Mouse (Mus musculus) megakaryocyte, adult 5-6 weeks (primary cell): ENCODE data around the gene Nelfb. TPM values are rescaled to one million over a fixed set of nuclear protein-coding genes. Genes with fewer than 3 reads are reported as not detected.

ENCODE experiments used
- ATAC-seq: 2 replicates; pipeline ENCODE4 v1.8.0; 2016; ENCODE audit warnings: mild to moderate bottlenecking, inconsistent platforms; ENCODE audit not compliant: poor library complexity, severe bottlenecking
- total RNA-seq, 2 experiments: library from RNA; stranded (forward) in 1 of 2; stranded (reverse) in 1 of 2; fragments of 153-499, 151-499 nt in 1 of 2; fragments of 221-1000, 200-1000 nt in 1 of 2; gene quantifications; 2 replicates each; pipeline versions ENCODE4 v1.2.3 to v1.2.4; 2015 to 2017

The Nelfb gene
- total RNA-seq, 2 experiments from 2014 or later = 21.4 to 30.1 TPM

DNA sequence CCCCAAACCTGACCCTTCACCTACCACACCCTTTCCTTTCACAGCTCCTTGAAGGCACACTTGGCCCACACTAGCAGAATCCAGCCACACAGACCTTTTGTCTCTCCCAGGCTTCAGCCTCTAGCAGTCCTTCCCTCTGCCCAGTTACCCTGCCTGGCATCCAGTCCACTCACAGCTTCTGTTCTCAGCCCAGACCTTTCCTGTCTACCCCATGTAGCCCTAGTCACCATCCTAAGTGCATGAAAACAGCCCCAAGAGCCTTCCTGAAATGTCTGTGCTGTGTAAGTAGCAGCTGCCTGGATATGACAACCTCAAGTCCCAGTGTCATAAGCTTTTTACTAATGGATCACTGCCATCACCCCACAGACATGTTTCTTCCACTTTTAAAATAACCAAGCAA is 13.3 kb downstream of the Nelfb start:
- ATAC-seq = no peak

DNA sequence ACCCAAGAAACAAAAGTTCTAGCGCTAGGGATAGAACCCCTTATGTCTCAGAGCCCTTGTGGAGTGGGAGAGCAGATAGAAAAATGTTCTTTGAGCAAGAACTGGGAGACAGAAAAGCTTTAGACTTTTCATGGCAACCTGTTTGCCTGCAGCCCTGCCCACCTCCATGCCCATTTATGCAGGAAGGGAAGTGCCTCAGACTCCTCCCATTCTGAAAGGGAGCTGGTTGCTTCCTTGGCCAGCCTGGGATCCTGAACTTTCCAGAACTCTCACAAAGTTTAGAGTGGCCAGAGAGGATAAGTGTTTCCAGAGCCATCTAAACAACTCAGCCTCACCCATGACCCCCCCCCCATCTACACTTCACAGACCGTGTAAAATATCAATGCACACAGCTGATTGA is 14.1 kb downstream of the Nelfb start:
- ATAC-seq = no peak

DNA sequence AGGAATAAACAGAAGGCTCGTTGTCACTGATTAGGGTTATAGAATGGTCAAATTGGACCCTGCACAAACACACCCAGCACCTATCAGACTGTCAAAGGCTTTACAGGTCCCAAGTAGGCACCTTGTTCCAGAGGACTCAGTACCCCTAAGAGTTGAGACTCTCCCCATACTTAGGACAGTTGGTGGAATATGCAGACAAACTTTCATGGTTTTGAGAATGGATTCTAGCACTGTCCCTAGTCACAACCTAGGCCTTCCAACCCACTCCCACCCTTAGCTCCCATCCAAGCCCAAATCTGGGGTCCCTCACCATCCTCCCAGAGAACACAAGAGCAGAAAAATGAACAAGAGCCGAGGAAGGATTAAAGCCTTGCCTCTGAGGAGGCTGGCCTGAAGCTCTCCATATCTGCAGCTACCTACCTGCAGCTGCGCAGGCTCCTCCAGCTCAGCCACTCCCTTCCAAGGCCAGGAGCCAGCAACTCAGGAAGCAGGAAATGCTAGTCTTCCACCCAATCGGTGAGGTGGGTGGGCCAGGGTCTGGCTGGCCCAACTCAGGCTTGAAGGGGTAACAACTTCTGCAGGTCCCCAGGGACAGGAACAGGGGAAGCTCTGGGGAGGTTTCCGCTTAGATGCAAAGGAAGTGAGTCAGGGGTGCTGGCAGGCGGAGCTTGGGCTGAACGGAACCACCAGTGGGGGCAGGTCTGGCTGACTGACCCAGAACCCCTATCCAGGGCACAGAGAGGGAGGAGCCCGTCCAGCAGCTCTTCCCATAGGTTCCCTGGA is 14.9 kb downstream of the Nelfb start, which contains the start of gene Tor4a:
TSS of gene Tor4a (minus strand) at position 715 of the 783 bp plus-strand sequence.
- peak; percentile 63 for ATAC-seq

DNA sequence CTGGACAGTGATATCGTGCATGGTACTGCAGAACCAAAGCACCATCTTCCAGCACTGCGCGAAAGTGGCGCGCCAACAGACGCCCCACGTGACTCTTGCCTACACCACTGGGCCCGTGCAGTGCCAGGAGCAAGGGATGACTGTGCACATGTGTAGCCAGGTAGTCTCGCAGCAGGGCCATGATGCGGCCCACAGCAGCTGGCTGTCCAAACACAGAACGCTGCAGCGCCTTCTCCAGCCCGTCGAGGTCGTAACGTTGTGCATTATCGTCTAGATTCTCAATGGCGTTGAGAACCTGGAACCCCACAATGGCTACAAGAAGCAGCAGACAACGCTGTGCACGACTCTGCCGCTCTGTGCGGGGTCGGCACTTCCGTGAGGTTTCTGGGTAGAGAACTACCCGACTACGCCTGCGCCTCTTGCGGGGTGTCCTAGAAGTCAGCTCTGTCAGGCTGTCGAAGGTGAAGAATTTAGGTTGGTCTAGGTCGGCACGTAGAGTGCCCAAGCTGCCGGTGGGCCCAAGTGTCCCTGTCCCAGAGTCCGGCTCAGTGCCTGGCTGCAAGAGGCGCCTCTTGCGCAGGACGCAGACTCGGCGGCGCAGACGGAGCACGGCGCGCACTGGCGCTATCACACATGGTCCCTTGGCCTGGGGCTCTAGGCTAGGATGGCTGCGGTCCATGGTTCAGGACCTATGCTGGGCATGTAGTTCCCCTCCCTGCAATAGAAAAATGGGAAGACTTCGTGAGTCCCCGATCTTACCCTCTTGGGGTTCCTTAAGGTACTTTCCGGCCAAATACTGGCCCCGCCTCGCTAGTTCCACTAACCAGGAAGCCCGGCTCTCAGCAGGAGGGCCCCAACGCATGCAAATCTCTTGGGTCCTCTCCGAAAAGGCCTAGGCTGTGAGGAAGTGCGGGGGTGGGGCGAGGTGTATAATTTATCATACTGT is 15.8 kb downstream of the Nelfb start:
- peak; percentile 41 for ATAC-seq

DNA sequence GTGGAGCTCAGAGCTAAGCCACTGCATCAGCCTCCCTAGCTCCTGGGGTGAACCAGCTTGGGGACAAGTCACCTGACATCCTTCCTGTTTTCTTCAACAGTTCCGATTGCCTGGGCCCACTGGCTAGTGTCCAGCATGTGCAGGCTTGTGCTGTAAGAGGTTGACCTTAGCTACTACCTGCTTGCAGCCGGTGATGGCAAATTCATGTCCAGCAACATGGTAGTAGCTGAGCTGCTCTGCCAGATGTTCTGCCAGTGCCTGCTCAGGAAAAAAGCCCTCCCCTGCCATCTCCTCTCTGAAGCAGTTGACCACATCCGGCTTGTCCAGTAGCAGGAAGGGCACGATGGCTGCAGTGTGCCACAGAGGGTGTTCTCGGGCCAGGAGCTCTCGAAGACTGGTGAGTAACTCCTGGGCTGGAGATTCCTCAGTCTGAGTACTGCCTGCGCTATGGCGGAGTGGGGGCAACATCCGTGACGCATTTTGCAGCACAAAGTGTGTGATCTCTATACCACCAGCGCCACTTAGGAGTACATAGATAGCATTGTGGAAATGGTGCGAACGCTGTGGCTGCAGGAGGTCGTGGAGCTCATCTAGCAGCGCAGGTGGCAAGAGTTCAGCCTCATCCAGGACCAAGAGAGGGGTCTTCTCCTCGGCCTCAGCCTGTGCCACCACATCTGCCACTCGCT is 16.7 kb downstream of the Nelfb start:
- peak; percentile 51 for ATAC-seq

DNA sequence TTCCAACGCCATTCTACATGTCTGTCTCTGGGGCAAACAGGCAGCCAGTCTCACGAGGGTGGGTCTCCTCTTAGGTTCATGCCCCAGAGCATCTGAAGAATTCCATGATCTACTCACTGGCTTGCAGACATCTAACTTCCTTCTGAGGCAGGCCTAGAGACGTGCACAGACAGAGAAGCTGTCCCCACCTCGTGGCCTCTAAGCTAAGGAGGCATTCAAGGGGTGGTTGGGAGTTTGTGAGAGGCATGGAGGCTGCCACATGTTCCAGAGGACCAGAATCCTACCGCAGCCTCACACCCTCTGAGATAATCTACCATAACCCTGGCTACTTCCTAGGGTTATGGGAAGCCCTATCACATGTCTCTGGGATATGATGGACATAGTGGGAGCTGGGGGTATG is 17.3 kb downstream of the Nelfb start:
- no peak for ATAC-seq

DNA sequence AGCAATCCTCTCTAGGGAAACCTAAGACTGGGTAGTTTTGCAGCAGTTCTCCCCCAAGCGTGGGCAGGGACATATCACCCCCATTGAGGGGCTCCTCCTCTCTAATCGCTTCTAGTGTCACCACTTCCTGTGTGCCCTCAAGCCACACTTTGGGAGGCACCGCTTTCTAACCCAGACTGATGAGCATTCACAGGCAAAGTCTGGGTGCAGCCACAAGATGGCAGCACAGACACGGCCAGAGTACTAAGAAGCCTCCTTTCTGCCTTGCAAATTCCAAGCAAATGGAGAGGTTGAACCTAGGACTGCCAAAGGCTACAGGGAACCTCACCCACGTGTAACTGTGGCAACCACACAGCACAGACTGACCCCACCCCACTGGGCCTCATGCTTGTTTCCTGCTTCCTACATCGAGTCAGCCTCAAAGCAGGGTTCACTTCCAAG is 17.9 kb downstream of the Nelfb start:
- peak; percentile 44 for ATAC-seq

DNA sequence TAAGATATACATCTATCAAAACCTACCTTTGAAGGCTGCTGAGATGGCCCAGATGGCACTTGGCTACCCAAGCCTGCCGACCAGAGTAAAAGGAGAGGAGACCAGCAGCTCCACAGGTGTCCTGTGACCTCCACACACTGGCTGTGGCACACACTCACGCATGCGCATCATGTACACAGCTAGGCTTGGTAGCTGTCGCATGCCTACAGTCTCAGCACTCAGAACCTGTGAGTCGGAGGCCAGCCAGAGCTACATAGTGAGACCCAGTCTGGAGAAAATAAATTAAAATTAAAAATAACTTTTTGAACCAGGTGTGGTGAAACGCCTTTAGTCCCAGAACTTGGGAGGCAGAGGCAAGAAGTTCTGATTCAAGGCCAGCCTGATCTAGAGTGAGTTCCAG is 23.4 kb downstream of the Nelfb start:
- no peak for ATAC-seq

DNA sequence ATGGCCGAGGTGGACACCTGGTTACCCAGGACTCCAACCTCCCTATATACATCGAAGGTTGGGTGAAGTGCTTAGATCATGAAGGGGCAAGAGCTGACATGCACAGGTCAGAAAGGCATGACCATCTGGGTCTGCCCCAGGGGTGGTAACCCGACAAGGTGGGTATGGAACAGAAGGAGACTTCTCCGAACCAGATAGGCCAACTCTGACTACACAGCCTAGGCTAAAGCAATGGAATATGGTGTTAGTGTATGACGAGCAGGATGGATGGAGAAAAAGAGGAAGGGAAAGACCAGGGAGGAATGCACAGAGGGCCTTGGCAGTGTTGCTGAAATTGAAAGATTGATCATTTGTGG is 24.7 kb downstream of the Nelfb start:
- ATAC-seq = no peak

DNA sequence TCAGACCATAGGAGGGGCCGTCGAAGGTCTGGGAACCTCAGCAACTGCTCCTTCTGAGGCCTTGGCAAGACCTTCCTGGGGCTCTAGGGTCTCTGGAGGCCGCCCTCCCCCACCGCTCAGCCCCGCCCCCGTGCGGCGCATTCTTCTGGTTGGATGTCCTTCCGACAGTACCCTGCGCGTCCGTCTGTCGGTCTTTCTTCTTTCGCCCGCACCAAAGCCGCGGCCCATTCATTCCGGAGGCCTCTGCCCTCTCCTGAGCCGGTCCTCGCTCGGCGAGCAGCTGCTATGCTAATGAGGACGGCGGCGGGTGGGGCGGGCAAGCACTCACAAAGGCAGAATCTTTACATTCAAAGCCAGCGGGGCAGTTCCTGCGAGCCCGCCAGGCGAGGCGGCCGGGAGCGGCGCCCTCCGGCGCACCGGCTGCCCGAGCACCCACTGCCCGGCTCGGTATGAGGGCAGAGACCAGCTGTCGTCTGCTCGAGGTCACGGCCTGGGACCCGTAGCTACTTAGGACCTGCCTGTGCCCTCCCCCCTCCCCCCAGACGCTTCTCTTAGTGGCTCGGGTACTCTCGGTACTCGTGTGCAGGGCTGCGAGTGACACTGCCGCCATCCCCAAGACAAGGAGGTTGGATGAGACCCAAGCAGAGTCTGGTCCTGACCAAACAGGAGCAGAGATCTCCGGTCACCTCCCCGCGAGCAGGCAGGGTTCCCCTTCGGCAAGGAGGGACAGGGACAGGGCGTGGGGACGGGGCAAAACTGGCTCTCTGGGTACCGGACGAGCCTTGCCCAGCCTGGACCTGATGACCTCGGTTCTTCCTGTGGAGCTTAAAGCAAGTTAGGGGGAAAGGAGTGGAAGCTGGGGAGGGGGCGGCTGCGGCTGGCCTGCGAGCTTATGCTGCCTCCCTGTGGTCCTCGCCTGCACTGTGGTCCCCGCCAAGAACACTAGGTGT is 25.4 kb downstream of the Nelfb start:
- ATAC-seq = peak; percentile 33

DNA sequence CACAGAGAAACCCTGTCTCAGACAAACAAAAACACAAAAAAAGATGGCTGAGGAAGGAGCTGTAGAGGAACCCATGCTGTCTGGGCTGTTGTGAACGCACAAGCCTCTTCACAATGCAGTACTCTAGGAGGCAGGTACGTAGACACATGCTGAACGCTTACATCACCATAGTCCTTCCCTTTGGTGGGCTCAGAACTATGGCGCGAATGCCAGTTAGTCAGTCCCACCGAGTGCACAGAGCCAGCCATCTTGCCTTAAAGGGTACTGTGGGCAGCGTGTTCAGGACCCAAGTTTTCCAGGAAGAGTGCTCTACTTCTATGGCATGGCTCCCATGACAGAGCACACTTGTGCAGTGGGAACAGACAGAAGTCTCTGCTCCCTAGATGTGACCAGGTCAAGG is 26.8 kb downstream of the Nelfb start:
- no peak for ATAC-seq

DNA sequence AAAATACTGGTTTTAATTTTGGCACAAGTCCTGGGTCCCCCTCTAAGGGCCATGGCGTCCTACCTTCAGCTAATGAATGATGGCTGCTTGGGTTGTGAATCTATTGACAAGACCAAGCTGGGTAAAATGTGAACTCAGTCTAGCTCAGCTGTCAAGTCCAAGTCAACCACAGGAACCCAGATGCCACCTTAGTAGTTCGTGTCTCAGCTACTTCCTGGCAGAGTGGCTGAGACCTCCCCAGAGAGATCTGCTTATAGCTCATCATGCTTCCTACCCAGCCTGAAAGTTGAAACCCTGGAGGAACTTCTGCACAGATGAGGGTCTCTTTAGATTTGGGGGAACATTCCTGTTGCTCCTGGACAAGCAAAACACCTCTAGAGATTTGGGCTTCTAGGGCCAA is 28.0 kb downstream of the Nelfb start:
- no peak for ATAC-seq

DNA sequence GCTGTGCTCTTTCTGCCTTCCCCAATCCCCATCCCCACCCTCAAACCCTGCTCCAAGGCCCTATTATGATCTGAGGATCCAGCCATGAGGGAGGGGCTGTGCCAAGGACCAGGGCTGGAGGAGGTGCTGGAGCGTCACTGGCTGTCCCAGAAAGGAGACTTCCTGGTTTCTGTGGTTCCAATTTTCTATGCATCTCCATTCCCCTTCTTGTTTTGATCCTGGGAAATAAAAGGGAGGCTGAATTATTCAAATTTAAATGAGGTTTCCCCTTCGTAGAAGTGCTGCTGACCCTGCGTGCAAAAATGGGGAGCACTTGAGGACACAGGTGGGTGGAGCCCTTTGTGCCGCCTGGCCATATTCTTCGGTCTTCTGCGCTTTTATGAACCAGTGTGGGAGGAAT is 28.6 kb downstream of the Nelfb start:
- no peak for ATAC-seq

DNA sequence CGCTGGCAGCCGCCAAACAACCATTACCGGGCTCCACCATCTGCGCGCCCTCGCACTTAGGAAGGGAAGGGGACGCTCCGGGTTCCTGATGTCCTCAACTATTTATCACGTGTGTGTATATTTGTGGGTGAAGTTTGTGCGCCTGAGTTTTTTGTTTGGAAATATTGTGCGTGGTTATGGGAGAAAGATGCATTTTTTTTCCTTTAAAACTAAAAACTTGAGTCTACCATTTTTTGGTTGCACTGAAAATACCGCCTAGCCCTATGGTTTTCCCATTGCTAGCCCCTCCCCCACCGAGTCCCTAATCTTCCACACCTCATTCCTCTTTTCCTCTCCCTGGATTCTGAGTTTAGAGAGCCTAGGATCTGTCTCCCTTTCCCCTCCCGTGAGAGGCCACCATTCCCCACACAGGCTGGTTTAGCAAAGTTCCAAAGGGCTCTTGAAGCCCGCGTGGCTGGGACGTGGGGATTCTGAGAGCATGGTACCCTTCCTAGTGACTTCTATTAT is 29.3 kb downstream of the Nelfb start:
- no peak for ATAC-seq

DNA sequence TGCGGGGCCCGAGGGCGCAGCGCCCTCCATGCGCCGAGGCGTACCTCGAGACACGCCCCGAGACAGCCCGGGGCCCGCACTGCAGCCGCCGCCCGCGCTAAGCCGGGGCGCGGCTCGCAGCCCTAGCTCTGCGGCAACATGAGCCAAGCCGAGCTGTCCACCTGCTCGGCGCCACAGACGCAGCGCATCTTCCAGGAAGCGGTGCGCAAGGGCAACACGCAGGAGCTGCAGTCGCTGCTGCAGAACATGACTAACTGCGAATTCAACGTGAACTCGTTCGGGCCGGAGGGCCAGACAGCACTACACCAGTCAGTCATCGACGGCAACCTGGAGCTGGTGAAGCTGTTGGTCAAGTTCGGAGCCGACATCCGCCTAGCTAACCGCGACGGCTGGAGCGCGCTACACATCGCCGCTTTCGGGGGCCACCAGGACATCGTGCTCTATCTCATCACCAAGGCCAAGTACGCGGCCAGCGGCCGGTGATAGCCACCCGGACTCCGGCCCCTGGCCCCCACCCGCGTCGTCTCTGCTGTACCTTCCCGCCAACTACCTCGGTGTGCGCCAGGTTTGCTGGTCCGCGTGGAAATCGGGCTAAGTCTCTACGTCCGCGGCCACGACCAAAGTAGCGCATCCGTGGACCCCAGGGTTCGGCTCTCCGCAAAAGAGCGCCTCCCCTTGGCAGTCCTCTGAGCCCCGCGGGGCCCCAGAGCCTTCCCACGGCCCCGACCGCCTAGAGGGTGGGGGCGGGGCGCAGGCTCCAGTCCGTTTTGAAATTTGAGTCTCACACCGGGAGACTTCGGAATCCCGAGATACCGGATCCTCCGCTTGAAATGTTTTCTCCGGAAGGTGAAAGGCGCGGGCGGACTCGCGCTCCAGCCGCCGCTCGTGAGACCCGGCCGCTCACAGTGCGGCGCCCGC is 30.1 kb downstream of the Nelfb start:
- peak; percentile 37 for ATAC-seq

DNA sequence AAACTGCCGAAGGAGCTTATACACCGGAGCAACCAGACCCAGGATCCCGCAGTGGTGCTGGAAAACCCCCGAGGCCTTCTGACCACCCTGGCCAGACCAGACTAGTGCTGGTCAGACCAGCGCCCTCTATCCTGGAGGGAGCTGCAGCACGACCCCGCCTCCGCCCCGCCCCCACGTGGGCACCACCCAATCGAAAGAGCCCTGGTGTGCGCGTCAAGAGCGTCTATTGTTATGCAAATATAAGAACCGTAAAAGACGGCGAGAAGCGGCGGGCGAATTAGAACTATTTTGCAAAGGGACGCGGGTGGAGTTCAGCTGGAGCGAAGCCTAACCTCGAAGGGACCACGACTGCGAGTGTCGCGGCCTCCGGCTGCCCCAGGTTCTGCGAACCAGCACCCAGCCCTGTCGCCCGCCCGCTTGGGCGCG is 30.8 kb downstream of the Nelfb start, which contains the start of gene Nrarp:
TSS of gene Nrarp (plus strand) at position 281 of the 426 bp plus-strand sequence.
- peak; percentile 88 for ATAC-seq

DNA sequence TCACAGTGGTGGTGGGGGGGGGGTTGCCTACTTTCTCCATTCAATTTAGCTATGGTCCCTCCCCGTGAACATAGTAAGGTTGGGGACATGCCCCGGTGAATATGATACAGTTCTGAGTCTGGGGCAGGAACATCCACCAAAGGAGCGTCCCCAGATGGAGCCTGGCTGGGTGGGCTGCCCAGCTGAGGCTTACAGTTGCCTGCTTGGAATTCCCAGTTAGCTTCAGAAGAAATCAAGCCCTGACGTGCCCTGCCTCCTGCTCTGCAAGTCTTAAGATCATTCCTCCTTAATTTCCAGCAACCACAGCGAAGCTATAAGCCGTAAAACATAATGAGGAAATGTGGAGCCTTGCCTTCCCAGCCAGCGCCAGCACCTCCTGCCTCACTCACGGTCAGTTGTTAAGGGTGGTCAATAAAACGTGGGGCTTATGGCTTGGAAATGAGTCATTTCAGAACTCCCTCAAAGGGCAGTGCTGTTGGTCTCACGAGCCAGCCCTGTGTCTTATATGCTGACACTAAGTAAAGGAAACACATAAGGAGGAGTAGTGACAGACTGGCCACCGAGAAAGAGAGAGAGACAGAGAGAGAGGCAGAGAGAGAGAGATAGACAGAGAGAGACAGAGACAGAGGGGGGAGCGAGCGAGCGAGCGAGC is 31.6 kb downstream of the Nelfb start:
- no peak for ATAC-seq

DNA sequence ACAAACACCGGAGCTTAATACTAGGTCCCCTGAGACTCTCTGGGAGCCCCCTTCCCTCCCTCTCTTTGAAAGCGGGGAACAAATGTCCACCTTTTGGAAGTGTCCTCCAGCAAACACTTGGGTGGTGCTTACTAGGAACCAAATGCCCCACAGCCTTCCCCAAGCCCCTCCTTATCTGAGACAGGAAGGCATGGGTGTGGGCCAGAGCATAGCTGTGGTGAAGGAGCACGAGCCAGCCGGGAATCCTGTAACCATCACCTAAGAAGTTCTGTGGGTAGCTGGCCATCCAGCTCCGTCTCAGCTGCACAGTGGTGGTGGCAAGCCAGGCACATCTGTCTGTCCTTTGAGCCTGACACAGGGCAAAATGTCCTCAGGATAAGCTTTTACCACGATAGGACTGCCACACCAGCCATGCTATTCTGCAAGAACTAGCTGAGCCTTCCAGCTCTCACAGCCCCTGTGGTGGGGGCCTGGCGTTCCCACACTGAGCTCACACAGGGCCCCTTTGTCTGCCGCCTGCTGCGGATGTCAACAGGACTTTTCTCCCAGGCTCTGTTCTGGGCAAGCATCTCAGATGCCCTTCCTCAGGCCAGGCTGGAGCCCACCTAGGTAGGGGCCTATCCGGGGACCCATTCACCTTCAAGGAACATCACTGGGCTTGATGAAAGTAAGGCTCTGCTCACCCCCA is 32.9 kb downstream of the Nelfb start:
- no peak for ATAC-seq
